Mouse (Mus musculus) neural tube, embryonic 15.5 days (tissue): ENCODE data around the gene Anks1b. TPM values are rescaled to one million over a fixed set of nuclear protein-coding genes. Genes with fewer than 3 reads are reported as not detected.

Experiments used
- ATAC-seq: fragments of 200-750 bp; cut with Nextera tagmentation; 2 replicates; pipeline ENCODE4 v1.8.0; 2017; ENCODE audit warnings: mild to moderate bottlenecking, moderate TSS enrichment, moderate library complexity; ENCODE audit not compliant: low FRiP score
- H3K27ac ChIP-seq: fragments of 300-500 bp; sonication (generic); replicated peaks from 2 replicates; pipeline ENCODE4 v1.5.1; 2015; ENCODE audit warnings: mild to moderate bottlenecking, inconsistent platforms
- H3K27me3 ChIP-seq: fragments of 300-500 bp; sonication (generic); replicated peaks from 2 replicates; pipeline ENCODE4 v1.6.1; 2015; ENCODE audit warnings: inconsistent platforms
- H3K36me3 ChIP-seq: fragments of 300-500 bp; sonication (generic); 2 replicates; pipeline ENCODE4 v1.6.1; 2015; ENCODE audit warnings: inconsistent platforms
- H3K4me1 ChIP-seq: fragments of 300-500 bp; sonication (generic); 2 replicates; pipeline ENCODE4 v1.6.1; 2015; ENCODE audit warnings: inconsistent platforms
- H3K4me2 ChIP-seq: fragments of 300-500 bp; sonication (generic); 2 replicates; pipeline ENCODE4 v1.6.1; 2015; ENCODE audit warnings: inconsistent platforms, mild to moderate bottlenecking, moderate library complexity
- H3K4me3 ChIP-seq: fragments of 300-500 bp; sonication (generic); replicated peaks from 2 replicates; pipeline ENCODE4 v1.5.1; 2015; ENCODE audit warnings: mild to moderate bottlenecking, inconsistent platforms
- H3K9ac ChIP-seq: fragments of 300-500 bp; sonication (generic); replicated peaks from 2 replicates; pipeline ENCODE4 v1.6.1; 2015; ENCODE audit warnings: mild to moderate bottlenecking, inconsistent platforms
- H3K9me3 ChIP-seq: fragments of 300-500 bp; sonication (generic); replicated peaks from 2 replicates; pipeline ENCODE4 v1.6.1; 2016; ENCODE audit warnings: inconsistent platforms
- WGBS: fragments of 180-500 bp; shearing (Covaris S2); methylation state at CpG from one replicate; pipeline ENCODE4 v1.1.7; 2015; ENCODE audit warnings: mixed read lengths; 5-methylcytosine and 5-hydroxymethylcytosine counted together
- polyA plus RNA-seq: library from polyadenylated mRNA; unstranded; fragments of >200 nt; fragmentation: Nextera tagmentation; extraction: Ambion mirVana; gene quantifications from 2 replicates; pipeline ENCODE4 v1.2.1, GENCODE M21; 2015

Gene Anks1b
- polyA plus RNA-seq, 1 experiment from 2014 or later = 76.0 TPM

DNA sequence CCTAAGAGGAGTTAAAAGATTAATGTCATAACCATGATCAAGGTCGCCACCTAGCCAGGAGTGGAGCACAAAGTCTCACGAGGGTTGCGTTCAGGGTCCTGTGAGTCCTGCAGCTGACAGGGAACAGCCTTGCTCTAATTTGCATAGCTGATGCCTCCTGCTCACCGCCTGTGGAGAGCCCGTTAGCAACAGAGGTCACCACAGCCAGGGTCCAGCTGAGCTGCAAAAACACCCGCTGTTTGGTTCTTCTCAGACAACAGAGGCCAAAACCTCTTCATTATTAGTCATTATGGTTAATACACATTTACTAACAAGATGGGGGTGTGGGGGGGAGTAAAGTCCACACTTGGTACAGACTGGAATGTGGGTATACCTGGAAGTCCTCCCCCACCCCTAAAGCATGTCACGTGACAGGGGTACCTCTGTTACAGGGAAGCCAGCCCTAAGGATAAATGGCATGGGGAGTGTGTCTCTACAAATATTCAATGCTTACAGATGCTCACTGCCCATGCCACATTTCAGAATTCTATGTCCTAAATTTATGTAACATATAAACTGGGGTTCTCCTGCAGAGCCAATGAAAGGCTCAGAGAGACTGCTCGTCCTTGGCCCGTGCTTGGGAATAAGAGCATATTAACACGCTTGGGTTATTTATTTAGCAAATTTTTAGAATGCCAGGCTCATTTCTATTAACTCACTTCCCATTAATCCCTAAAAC lies 990.7 kb downstream of the Anks1b start:
- no peak for ATAC-seq
- 17% methylated on average over 10 of the region's 10 CpGs for WGBS
- Histone ChIP-seq H3K4me2 (no peak overlapping the region), H3K9ac (no peak overlapping the region), H3K27me3 (no peaks in the 10 kb centered on the region), H3K4me3 (no peak overlapping the region), H3K9me3 (no peaks in the 10 kb centered on the region), H3K36me3 (no peaks in the 10 kb centered on the region), H3K27ac (no peak overlapping the region), H3K4me1 (peaks cover 16% of the 10 kb centered on the region)

DNA sequence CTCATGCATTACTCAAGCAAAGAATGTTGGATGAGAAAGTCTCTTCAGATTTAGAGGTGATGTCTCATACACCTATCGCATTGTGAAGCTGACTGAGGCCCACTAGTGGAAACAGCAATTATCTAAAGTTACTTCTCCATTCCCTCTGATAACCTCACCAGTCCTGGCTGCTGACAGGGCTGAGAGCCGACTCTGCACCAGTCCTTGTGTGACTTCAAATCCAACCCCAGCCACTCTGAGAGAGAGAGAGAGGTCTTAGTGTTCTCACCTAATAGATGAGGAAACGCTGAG lies 991.2 kb downstream of the Anks1b start:
- no peak overlapping the region for H3K4me3 ChIP-seq
- no peak overlapping the region for H3K9ac ChIP-seq
- no peaks in the 10 kb centered on the region for H3K36me3 ChIP-seq
- H3K27ac ChIP-seq = no peak overlapping the region
- H3K9me3 ChIP-seq = no peaks in the 10 kb centered on the region
- no peaks in the 10 kb centered on the region for H3K27me3 ChIP-seq
- WGBS = 41% methylated on average over 3 of the region's 3 CpGs
- ATAC-seq = no peak
- H3K4me1 ChIP-seq = peaks cover 16% of the 10 kb centered on the region
- no peak overlapping the region for H3K4me2 ChIP-seq

DNA sequence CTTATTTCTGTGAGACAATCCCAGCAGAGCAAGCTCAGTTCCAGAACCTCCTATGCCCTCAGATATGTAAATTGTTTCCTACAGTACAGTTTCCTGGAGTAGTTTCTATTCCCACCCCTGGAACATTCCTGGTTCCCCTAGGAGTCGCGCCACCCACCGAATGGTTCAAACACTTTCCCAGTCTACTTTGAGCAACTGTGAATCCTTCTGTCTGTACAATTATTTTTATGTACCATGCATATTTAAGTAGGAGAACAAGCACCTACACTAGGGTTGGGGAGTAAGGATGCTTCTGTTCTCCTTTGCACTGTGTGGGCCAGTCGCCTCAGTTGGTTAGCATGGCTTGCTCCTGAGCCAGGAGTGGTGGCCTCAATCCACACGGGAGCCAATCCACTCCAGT lies 999.9 kb downstream of the Anks1b start:
- no peaks in the 10 kb centered on the region for H3K9me3 ChIP-seq
- H3K4me3 ChIP-seq = no peak overlapping the region
- no peak for ATAC-seq
- H3K27me3 ChIP-seq = no peaks in the 10 kb centered on the region
- WGBS = 96% methylated on average over 5 of the region's 5 CpGs
- H3K4me1 ChIP-seq = no peaks in the 10 kb centered on the region
- no peaks in the 10 kb centered on the region for H3K36me3 ChIP-seq
- no peak overlapping the region for H3K27ac ChIP-seq
- H3K4me2 ChIP-seq = no peak overlapping the region
- H3K9ac ChIP-seq = no peak overlapping the region

DNA sequence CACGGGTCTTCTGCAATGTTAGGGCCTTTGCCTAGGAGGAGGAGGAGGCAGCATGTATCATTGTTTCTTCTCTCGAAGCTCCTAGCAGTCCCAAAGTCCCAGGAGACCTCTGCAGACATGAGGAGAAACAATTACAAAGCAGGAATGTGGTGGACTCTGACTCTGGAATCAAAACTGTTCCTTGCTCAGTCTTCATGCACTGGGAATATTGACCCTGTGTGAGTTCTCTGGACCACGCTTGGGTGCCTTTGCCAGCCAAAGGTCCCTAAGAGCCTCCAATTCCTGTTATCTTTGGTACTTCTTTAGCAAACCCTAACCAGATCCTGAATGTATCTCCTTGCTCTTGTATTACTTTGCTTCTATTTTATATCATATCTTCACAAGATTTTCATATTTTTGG lies 1000.9 kb downstream of the Anks1b start:
- Histone ChIP-seq H3K4me1 (no peaks in the 10 kb centered on the region), H3K27me3 (no peaks in the 10 kb centered on the region), H3K9me3 (no peaks in the 10 kb centered on the region), H3K9ac (no peak overlapping the region), H3K4me3 (no peak overlapping the region), H3K27ac (no peak overlapping the region), H3K4me2 (no peak overlapping the region), H3K36me3 (no peaks in the 10 kb centered on the region)
- ATAC-seq = no peak
- 77% methylated on average over 3 of the region's 3 CpGs for WGBS

DNA sequence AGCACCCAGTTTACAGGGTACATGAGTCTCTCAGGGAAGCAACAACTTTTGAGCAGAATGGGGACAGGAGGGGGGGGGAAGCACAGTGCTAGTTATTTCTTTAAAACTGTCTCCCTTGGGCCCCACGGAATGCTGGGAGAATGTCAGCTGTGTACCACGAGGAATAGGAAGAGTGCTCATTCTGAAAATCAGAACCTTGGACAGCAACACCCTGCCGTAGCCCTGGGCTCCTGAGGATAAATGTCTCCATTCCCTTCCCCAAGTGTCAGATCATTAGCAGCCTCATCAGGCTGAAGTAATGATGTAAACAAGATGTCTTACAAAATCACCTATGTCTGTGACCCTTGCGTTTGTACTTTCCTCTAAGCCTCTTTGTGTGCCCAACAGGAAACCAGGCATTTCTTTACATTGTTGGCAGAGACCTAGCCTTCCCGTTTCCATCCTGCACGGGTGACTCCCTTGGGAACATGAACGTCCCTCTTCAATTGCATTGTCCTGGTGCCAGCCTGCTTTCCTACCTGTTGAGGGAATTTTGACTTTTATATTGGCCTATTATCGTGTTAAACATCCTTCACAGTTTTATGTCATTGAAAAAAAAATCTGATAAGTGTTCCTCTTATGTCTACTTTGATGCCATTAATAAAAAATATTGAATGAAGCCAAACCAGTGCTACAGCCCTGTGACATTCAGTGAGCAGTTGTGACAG lies 1007.7 kb downstream of the Anks1b start:
- no peak overlapping the region for H3K4me2 ChIP-seq
- peaks cover 16% of the 10 kb centered on the region for H3K4me1 ChIP-seq
- H3K9ac ChIP-seq = no peak overlapping the region
- no peaks in the 10 kb centered on the region for H3K36me3 ChIP-seq
- ATAC-seq = no peak
- H3K9me3 ChIP-seq = no peaks in the 10 kb centered on the region
- no peak overlapping the region for H3K4me3 ChIP-seq
- WGBS = 28% methylated on average over 8 of the region's 8 CpGs
- H3K27me3 ChIP-seq = no peaks in the 10 kb centered on the region
- no peak overlapping the region for H3K27ac ChIP-seq

DNA sequence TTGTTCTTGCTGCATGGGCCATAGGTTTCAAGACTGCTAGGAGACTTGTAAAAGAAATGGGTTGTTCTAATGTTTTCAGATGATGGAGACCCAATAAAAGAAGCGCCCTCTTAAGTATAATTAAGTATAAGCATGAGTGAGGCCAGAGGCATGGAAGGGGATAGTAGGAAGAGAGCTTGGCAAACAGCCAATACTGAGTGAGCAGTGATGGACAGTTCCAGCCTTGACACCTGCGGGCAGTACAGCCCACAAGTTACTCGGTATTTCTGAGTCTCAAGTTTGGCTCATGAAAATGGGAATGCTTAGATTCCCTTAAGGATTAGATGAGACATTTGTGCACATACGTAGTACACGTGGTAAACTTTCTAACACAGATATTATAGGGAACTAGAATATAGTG lies 1016.3 kb downstream of the Anks1b start:
- Histone ChIP-seq H3K36me3 (no peaks in the 10 kb centered on the region), H3K4me1 (no peaks in the 10 kb centered on the region), H3K27me3 (no peaks in the 10 kb centered on the region), H3K4me3 (no peak overlapping the region), H3K9ac (no peak overlapping the region), H3K4me2 (no peak overlapping the region), H3K9me3 (no peaks in the 10 kb centered on the region), H3K27ac (no peak overlapping the region)
- no peak for ATAC-seq
- 75% methylated on average over 5 of the region's 5 CpGs for WGBS

DNA sequence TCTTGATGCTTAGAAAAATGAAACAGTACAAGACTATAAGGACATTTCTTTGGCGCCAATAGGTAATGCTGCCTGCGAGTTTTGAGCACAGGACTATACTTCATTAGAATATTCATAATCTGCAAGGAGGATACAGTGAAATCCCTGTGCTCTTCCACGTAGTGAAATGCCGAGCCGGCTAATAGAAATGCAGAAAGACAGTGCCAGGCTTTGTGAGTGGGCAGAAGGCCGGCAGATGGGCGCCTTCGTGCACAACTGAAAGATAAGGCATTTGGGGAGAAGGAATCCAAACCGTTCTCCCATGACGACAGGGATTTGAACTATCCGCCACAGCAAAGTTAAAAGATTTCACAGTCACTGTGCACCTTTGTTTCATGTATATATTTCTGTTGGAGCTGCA lies 1019.4 kb downstream of the Anks1b start:
- Histone ChIP-seq H3K36me3 (peaks cover 8% of the 10 kb centered on the region), H3K9me3 (no peaks in the 10 kb centered on the region), H3K4me3 (no peak overlapping the region), H3K4me1 (no peaks in the 10 kb centered on the region), H3K27me3 (no peaks in the 10 kb centered on the region), H3K4me2 (no peak overlapping the region), H3K9ac (no peak overlapping the region), H3K27ac (0 out of 2 replicates have a peak overlapping the region, but pooled peaks have one; percentile 18)
- ATAC-seq = 0 out of 2 replicates have a peak, but pooled peaks have one; percentile 53
- WGBS = 53% methylated on average over 11 of the region's 11 CpGs

DNA sequence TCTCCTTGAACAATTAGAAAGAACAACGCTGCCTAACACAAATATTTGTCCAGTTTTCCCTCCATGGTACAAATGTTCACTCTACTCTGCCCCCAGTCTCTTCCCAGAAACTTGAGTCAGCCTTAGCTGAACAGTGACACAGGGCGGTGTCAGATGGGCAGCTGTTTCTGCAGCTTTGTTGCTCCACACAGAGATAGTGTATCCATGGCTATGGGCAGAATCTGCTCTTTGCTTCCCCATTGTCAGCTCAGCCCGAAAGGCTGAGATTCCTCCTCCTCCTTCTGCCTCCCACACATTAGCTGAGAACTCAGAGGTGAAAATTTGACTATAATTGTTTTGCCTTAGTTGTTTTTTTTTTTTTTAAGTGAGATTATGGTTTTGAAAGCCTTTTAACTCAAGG lies 1024.6 kb downstream of the Anks1b start:
- Histone ChIP-seq H3K9ac (no peak overlapping the region), H3K4me2 (no peak overlapping the region), H3K27ac (no peak overlapping the region), H3K9me3 (no peaks in the 10 kb centered on the region), H3K4me1 (no peaks in the 10 kb centered on the region), H3K27me3 (no peaks in the 10 kb centered on the region), H3K4me3 (no peak overlapping the region), H3K36me3 (peaks cover 10% of the 10 kb centered on the region)
- WGBS = 80% methylated on average over 3 of the region's 3 CpGs
- no peak for ATAC-seq

DNA sequence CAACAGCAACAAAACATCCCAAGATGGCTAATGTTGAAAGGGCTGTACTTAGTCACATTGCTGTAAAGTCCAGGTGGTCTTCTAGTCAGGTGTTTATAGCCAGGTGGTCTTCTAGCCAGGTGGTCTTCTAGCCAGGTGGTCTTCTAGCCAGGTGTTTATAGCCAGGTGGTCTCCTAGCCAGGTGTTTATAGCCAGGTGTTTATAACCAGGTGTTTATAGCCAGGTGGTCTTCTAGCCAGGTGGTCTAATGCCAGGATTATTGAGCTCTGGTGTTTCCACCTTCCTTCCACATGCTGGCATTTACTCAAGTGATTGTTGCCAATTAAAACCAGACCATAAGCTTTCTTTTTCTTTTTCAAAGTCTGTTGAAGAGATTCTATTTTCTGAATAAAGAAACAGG lies 1030.9 kb downstream of the Anks1b start:
- H3K27ac ChIP-seq = no peak overlapping the region
- no peak overlapping the region for H3K4me3 ChIP-seq
- ATAC-seq = no peak
- H3K9me3 ChIP-seq = no peaks in the 10 kb centered on the region
- no peak overlapping the region for H3K4me2 ChIP-seq
- H3K9ac ChIP-seq = no peak overlapping the region
- no peaks in the 10 kb centered on the region for H3K27me3 ChIP-seq
- no peaks in the 10 kb centered on the region for H3K36me3 ChIP-seq
- H3K4me1 ChIP-seq = no peaks in the 10 kb centered on the region

DNA sequence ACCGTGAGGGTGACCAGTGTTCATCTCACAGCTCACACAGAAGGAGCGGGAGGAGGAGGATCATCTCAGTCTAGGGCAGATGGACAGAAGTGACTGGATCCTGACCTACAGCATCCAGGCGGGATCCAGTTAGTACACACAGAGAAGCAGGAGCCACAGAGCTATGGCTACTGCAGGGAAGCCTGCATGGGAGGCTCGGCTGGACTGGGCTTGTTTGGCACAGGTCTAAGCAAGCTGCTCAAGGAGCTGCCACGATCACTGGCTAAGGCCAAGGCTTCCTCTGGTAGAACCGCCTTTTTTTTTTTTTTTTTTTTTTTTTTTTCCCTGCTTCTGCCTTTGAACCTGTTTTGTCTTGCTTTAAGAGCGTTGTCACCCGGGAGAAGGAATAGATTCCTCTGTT lies 1034.1 kb downstream of the Anks1b start:
- H3K4me3 ChIP-seq = no peak overlapping the region
- no peaks in the 10 kb centered on the region for H3K9me3 ChIP-seq
- H3K27ac ChIP-seq = no peak overlapping the region
- ATAC-seq = no peak
- H3K4me2 ChIP-seq = no peak overlapping the region
- H3K9ac ChIP-seq = no peak overlapping the region
- 86% methylated on average over 7 of the region's 8 CpGs for WGBS
- H3K4me1 ChIP-seq = no peaks in the 10 kb centered on the region
- H3K36me3 ChIP-seq = no peaks in the 10 kb centered on the region
- no peaks in the 10 kb centered on the region for H3K27me3 ChIP-seq

DNA sequence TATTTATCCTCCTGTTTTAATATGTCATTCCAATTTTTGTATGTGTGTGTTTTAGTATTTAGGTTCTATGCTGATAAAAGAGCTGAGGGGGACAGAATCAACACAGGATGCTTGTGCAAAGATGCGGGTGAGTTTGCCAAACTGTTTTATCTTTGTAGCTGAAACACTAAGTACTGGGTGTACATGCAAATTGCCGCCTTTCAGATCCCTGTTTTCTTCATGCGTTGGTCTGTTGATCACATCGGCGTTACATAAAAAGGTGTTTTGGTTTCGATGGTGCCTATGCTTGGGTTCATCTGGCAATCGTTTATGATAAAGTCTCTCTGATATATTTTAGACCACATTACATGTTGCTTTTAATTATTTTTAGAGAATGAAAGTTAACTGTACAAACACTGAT lies 1050.2 kb downstream of the Anks1b start:
- Histone ChIP-seq H3K4me1 (no peaks in the 10 kb centered on the region), H3K4me3 (no peak overlapping the region), H3K9ac (no peak overlapping the region), H3K9me3 (no peaks in the 10 kb centered on the region), H3K27me3 (no peaks in the 10 kb centered on the region), H3K27ac (no peak overlapping the region), H3K36me3 (0 out of 2 replicates have a peak, but pooled peaks cover 6% of the 10 kb centered on the region), H3K4me2 (no peak overlapping the region)
- no peak for ATAC-seq
- 88% methylated on average over 7 of the region's 7 CpGs for WGBS

DNA sequence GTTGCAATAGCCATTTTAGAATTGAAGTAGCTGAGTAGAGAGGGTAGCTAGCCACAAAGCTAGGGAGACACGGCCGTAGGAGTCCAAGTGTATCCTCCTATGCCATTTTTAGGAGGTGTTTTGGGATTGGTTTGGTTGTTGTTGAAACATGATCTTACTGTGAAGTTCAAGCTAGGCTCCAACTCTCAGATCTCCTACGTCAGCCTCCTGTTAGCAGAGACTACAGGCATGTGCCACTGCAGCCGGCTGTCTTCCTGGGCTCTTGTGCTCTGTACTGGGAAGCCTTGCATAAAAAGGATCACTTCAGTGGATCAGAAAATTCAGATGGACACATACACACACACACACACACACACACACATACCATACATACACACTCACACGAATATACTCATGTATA lies 1059.8 kb downstream of the Anks1b start:
- Histone ChIP-seq H3K27me3 (no peaks in the 10 kb centered on the region), H3K4me1 (peaks cover 12% of the 10 kb centered on the region; the same call in 1 of the 2 replicates), H3K4me2 (no peak overlapping the region), H3K9me3 (no peaks in the 10 kb centered on the region), H3K4me3 (no peak overlapping the region), H3K9ac (no peak overlapping the region), H3K36me3 (0 out of 2 replicates have a peak, but pooled peaks cover 7% of the 10 kb centered on the region), H3K27ac (no peak overlapping the region)
- WGBS = 83% methylated on average over 5 of the region's 5 CpGs
- no peak for ATAC-seq
